Mouse (Mus musculus) heart, embryonic 16.5 days (tissue): ENCODE measurements around the gene Grid2. TPM values are rescaled to one million over a fixed set of nuclear protein-coding genes. Genes with fewer than 3 reads are reported as not detected.

ENCODE experiments used
- ATAC-seq: fragments of 200-750 bp; cut with Nextera tagmentation; replicated peaks from 2 replicates; pipeline ENCODE4 v1.8.0; 2017; ENCODE audit warnings: moderate number of reproducible peaks; ENCODE audit not compliant: insufficient read depth, low FRiP score; ENCODE audit errors: extremely low read depth
- H3K27ac ChIP-seq: fragments of 300-500 bp; sonication (generic); 2 replicates; pipeline ENCODE4 v1.5.1; 2014; ENCODE audit warnings: mild to moderate bottlenecking, low read length, control low read depth, moderate library complexity
- H3K27me3 ChIP-seq: fragments of 300-500 bp; sonication (generic); 2 replicates; pipeline ENCODE4 v1.6.1; 2014; ENCODE audit warnings: low read length, mixed read lengths; ENCODE audit not compliant: control insufficient read depth, insufficient read depth
- H3K36me3 ChIP-seq: fragments of 300-500 bp; sonication (generic); 2 replicates; pipeline ENCODE4 v1.6.1; 2014; ENCODE audit not compliant: control insufficient read depth, insufficient read depth
- H3K4me1 ChIP-seq: fragments of 300-500 bp; sonication (generic); 2 replicates; pipeline ENCODE4 v1.6.1; 2014; ENCODE audit warnings: low read length, mixed read lengths; ENCODE audit not compliant: control insufficient read depth, insufficient read depth
- H3K4me2 ChIP-seq: fragments of 300-500 bp; sonication (generic); 2 replicates; pipeline ENCODE4 v1.6.1; 2014; ENCODE audit warnings: low read depth, mild to moderate bottlenecking, control low read depth, low read length
- H3K4me3 ChIP-seq: fragments of 300-500 bp; sonication (generic); 2 replicates; pipeline ENCODE4 v1.5.1; 2014; ENCODE audit warnings: mild to moderate bottlenecking, control low read depth, low read length
- H3K9ac ChIP-seq: fragments of 300-500 bp; sonication (generic); 2 replicates; pipeline ENCODE4 v1.6.1; 2014; ENCODE audit warnings: low read length, control low read depth
- H3K9me3 ChIP-seq: fragments of 300-500 bp; sonication (generic); replicated peaks from 2 replicates; pipeline ENCODE4 v1.6.1; 2016; ENCODE audit warnings: low read length; ENCODE audit not compliant: control insufficient read depth
- WGBS: fragments of 180-500 bp; shearing (Covaris S2); extraction: QIAGEN DNeasy Blood & Tissue Kit; methylation state at CpG from one replicate; pipeline ENCODE4 v1.1.7; 2014; 5-methylcytosine and 5-hydroxymethylcytosine counted together
- polyA plus RNA-seq: library from polyadenylated mRNA; unstranded; fragments of >200 nt; fragmentation: Nextera tagmentation; extraction: Ambion mirVana; gene quantifications from 2 replicates; pipeline ENCODE4 v1.2.1, GENCODE M21; 2015

Gene Grid2
- polyA plus RNA-seq, 1 experiment from 2014 or later: 0.55 TPM

GRCm38 (mm10) chr6:64428898-64429297 is 1173.2 kb downstream of the Grid2 start:
- no peak overlapping the region for H3K4me2 ChIP-seq
- no peaks in the 10 kb centered on the region for H3K4me1 ChIP-seq
- no peaks in the 10 kb centered on the region for H3K36me3 ChIP-seq
- no peak overlapping the region for H3K27ac ChIP-seq
- no peak overlapping the region for H3K4me3 ChIP-seq
- 50% methylated on average over 1 of the region's 1 CpGs for WGBS
- no peak overlapping the region for H3K9ac ChIP-seq
- ATAC-seq: no peak
- no peaks in the 10 kb centered on the region for H3K9me3 ChIP-seq
- H3K27me3 ChIP-seq: no peaks in the 10 kb centered on the region

DNA sequence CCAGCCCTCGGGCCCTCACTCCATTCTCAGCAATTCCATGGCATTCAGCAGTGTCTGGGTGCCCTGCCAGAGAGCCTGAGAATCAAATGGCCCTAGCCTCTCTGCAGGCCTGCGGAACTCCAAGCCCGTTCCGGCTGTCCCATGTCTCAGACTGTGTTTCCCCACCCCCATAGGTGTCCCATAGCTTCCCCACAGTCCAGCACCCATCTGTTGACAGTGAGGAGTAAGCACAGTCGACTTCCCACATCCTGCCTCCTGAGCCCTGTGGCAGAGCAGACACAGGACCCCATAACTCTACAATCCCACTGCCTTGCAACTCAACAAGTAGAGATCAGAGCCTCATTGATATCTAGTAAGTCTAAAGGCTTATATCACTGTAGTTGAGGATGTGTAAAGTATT is 1192.5 kb downstream of the Grid2 start:
- no peak overlapping the region for H3K27ac ChIP-seq
- no peak overlapping the region for H3K9ac ChIP-seq
- H3K27me3 ChIP-seq: no peaks in the 10 kb centered on the region
- H3K4me2 ChIP-seq: no peak overlapping the region
- ATAC-seq: no peak
- no peaks in the 10 kb centered on the region for H3K9me3 ChIP-seq
- no peaks in the 10 kb centered on the region for H3K4me1 ChIP-seq
- H3K4me3 ChIP-seq: no peak overlapping the region
- H3K36me3 ChIP-seq: no peaks in the 10 kb centered on the region
- WGBS: 72% methylated on average over 5 of the region's 5 CpGs

- ATAC-seq: no peak
- Histone ChIP-seq H3K4me1 (no peaks in the 10 kb centered on the region), H3K27ac (no peak overlapping the region), H3K4me3 (no peak overlapping the region), H3K9ac (no peak overlapping the region), H3K9me3 (no peaks in the 10 kb centered on the region), H3K36me3 (no peaks in the 10 kb centered on the region), H3K27me3 (no peaks in the 10 kb centered on the region), H3K4me2 (no peak overlapping the region)
- whole genome bisulfite sequencing: 85% methylated on average over 4 of the region's 4 CpGs
These were observed 1193.2 kb downstream of the Grid2 start for GRCm38 (mm10) chr6:64448864-64449355.

DNA sequence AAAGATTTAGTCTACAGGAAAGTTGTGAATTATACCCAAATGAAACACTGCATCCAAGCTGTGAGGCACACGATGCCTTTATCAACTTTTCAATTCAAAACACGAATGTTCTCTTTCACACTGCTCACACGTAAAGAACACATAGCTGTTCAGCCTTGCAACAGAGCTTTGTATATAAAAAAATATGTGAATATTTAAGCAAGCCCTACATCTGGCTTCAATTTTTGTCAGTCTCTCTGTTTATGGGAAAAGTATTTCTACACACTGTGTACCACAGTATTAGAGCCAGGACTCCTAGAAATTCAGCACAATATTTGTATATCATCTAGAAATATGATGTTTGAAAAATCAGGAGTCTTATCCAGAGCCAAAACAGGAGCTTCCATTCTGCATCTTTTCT is 1195.1 kb downstream of the Grid2 start:
- Histone ChIP-seq H3K9ac (no peak overlapping the region), H3K4me3 (no peak overlapping the region), H3K36me3 (no peaks in the 10 kb centered on the region), H3K27ac (no peak overlapping the region), H3K9me3 (no peaks in the 10 kb centered on the region), H3K4me2 (no peak overlapping the region), H3K27me3 (no peaks in the 10 kb centered on the region), H3K4me1 (no peaks in the 10 kb centered on the region)
- 76% methylated on average over 3 of the region's 3 CpGs for WGBS
- no peak for ATAC-seq

GRCm38 (mm10) chr6:64479884-64480283 is 1224.2 kb downstream of the Grid2 start:
- Histone ChIP-seq H3K9ac (no peak overlapping the region), H3K9me3 (no peaks in the 10 kb centered on the region), H3K4me1 (no peaks in the 10 kb centered on the region), H3K4me3 (no peak overlapping the region), H3K36me3 (no peaks in the 10 kb centered on the region), H3K27ac (no peak overlapping the region), H3K4me2 (no peak overlapping the region), H3K27me3 (no peaks in the 10 kb centered on the region)
- no peak for ATAC-seq
- 79% methylated on average over 3 of the region's 3 CpGs for WGBS

GRCm38 (mm10) chr6:64480592-64480991 is 1224.9 kb downstream of the Grid2 start:
- no peaks in the 10 kb centered on the region for H3K27me3 ChIP-seq
- H3K4me2 ChIP-seq: no peak overlapping the region
- no peaks in the 10 kb centered on the region for H3K4me1 ChIP-seq
- H3K4me3 ChIP-seq: no peak overlapping the region
- no peak for ATAC-seq
- no peaks in the 10 kb centered on the region for H3K36me3 ChIP-seq
- WGBS: 59% methylated on average over 2 of the region's 2 CpGs
- no peak overlapping the region for H3K9ac ChIP-seq
- no peak overlapping the region for H3K27ac ChIP-seq
- no peaks in the 10 kb centered on the region for H3K9me3 ChIP-seq

DNA sequence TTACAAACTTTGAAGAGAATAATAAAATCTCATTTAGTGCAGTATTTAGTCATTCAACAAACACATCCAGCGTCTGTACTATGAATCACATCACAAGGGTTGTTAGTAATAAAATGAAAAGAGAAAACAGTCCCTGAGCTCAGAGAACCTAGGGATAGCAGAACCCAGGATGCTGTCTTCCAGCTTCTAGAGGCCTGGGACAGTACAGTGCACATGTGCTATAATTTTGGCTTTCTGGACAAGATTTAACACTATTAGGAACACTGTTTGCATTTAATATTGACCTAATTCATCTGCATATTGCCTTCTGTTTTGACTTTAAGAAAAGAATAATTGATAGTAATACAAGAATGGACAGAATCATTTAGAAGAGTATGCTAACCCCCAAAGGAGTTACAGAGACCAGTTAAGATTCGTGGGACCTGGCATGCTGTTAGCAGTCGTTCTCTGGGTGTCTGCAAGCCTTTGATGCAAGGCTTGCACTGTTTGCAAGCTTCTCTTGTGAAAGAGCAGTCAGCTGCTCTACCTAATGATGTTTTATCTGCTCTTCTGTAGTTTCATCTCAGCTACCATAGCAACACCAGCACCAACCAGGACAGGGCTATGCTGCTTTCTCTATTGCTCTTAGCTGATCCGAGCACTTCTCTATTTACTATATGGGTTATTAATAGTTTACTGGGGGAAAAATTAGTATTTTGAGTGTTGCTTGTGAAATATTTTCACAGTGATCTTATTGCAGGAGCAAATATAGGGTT is 1234.8 kb downstream of the Grid2 start:
- Histone ChIP-seq H3K27me3 (no peaks in the 10 kb centered on the region), H3K4me2 (no peak overlapping the region), H3K4me3 (no peak overlapping the region), H3K36me3 (no peaks in the 10 kb centered on the region), H3K9me3 (no peaks in the 10 kb centered on the region), H3K9ac (no peak overlapping the region), H3K27ac (no peak overlapping the region), H3K4me1 (no peaks in the 10 kb centered on the region)
- no peak for ATAC-seq
- WGBS: 57% methylated on average over 4 of the region's 4 CpGs

DNA sequence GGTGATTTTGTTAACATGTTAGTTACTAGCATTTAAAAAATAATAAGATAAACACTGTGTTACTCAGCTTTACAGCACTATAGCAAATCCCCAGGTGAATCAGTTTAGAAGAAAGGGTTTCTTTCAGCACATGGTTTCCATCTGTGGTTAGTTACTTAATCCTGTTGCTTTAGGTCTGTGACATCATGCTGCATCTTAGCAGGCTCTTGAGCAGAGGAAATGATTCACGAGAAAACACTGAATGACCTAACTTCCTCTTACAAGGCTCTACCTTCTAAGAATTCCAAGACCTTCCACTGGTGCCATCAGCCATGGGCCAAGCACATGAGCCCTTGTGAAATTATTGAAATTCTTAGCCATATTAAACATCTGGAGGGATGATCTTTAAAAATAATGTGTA is 1248.7 kb downstream of the Grid2 start:
- Histone ChIP-seq H3K27me3 (no peaks in the 10 kb centered on the region), H3K9me3 (no peaks in the 10 kb centered on the region), H3K4me3 (no peak overlapping the region), H3K4me1 (no peaks in the 10 kb centered on the region), H3K36me3 (no peaks in the 10 kb centered on the region), H3K27ac (no peak overlapping the region), H3K4me2 (no peak overlapping the region), H3K9ac (no peak overlapping the region)
- ATAC-seq: no peak
- WGBS: 35% methylated on average over 1 of the region's 1 CpGs

GRCm38 (mm10) chr6:64542168-64542567 is 1286.5 kb downstream of the Grid2 start:
- Histone ChIP-seq H3K4me3 (no peak overlapping the region), H3K4me2 (no peak overlapping the region), H3K27me3 (no peaks in the 10 kb centered on the region), H3K36me3 (no peaks in the 10 kb centered on the region), H3K9ac (no peak overlapping the region), H3K4me1 (no peaks in the 10 kb centered on the region), H3K9me3 (no peaks in the 10 kb centered on the region), H3K27ac (no peak overlapping the region)
- ATAC-seq: no peak
- WGBS: 72% methylated on average over 3 of the region's 3 CpGs
